Mouse (Mus musculus) G1E (cell line): ENCODE measurements at regions not wholly inside any gene's neighbourhood (a gene's known extent, or its start where the extent isn't known, plus 50 kb on each side); places are given as distances from the start of the nearest gene placed in this dataset.

Experiments used
- GATA1 ChIP-seq: IDR thresholded peaks from 2 replicates; pipeline ENCODE4 v1.6.1; 2012; ENCODE audit warnings: borderline replicate concordance, low read length, inconsistent platforms, mixed read lengths
- TAL1 ChIP-seq: conservative IDR thresholded peaks from 2 replicates; pipeline ENCODE4 v1.6.1; 2012; ENCODE audit warnings: low read depth, low read length, inconsistent platforms, mixed read lengths

DNA sequence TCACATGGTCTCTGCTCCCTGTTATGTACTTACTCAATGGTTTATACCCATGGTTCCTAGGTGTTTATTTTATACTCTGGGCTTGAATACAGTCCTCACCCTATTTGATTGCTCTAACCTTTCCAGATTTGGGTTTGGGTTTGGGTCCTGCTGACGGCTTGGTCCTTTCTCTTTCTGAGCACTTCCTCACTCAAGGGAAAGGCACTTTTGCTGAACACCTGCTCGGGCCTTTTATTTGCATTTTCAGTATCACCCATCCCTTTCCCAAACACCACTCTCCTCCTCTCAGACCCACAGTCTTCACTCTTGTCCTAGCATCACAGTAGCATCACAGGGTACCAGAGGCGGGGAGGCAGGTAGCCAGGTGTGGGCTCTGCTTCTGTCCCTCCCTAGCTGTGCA, 113.7 kb upstream of the Id2 start:
- TF ChIP-seq TAL1: no peak
- no peak for TF ChIP-seq GATA1
